Mouse (Mus musculus) ES-CJ7 (cell line): ENCODE data around the gene Ift43.

ENCODE experiments used
- DNase-seq: peaks from one replicate; pipeline ENCODE4 v3.0.0; 2011; ENCODE audit warnings: low read depth, low spot score

Ift43 gene

DNA sequence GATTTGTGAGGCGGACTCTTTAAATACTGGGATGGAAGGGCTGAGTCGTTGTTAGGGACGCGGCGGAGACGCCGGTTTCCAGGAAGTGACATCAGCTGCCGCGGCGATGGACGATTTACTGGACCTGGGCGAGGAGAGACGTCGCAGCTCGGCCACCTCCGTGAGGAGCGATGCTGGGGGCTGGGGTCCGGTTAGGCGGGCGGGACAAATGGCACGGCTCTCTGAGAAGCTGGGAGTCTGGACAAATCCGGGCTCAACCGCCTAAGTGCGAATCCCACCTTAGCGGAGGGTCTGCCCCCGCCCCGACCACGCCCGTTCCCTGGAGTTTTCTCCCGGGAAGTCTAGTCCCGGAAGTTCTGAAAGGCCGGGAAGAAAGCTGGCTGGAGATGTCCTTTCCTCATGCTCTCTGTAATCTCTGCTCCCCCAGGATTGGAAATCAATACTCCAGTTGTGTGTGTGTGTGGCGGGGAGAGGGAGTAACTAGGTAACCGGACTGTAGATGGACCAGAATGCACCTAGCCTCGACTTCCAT, at the start of gene Ift43:
Gene Ift43, plus strand, starts transcription at position 61 of the 532 bp plus-strand sequence.
- peak; percentile 69 for DNase-seq

GRCm38 (mm10) chr12:86035586-86035985, 46.8 kb upstream of the Ift43 start:
- no peak for DNase-seq

DNA sequence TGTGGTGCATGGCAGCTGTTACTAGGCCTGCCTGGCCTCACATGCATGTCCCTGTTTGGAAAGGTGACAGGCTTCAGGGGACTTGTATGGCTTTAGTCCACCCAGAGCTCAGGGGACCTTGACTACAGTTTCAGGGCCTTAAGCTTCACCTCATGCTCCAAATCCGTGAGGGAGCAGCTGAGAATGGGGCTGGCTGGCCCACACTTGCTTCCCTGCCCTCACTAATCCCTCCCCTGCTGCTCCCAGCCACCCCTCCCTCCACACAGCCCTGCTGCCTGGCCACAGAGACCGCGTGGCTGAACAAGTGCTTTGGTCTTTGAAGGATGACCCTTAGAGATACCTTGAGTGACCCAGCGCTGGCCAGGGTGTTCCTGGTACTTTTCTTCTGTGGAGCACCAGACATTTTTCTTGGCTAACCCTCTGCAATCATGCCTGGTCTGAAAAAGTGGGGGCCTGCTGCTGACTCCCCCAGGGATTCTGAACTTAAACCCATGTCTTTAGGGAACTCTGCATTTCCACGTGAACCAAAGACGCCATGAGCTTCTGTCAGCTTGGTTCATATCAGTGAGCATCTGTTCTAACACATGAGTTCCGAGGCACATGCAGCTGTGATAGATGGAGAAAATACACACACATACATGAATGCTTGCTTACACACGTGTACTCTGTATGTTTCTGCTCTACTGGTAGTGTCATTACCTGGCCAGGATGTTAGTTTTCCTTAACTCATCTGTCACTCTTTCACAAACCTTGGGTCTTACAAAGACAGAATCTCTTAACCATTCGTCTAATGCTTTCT, 45.8 kb upstream of the Ift43 start:
- no peak for DNase-seq

GRCm38 (mm10) chr12:86037235-86037921, 45.0 kb upstream of the Ift43 start:
- DNase-seq = no peak

DNA sequence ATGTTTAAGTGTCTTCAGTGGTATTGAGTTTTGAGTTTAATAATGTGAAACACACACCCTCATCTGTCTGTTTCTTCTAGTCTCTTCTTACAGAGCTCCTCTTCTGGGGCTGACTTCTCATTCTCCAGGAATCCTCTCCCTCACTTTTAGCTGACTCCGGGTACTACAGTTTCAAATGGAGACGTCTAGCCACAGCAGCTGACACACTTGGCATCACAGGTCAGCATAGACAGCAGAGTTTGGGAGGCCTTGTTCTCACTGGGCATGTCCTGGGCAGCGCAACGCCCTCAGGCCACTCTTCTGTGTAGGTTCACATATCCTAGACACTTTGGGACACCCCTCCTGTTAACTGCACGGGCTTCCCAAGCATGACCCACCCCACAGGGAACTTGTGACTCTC, 43.3 kb upstream of the Ift43 start:
- DNase-seq = no peak

DNA sequence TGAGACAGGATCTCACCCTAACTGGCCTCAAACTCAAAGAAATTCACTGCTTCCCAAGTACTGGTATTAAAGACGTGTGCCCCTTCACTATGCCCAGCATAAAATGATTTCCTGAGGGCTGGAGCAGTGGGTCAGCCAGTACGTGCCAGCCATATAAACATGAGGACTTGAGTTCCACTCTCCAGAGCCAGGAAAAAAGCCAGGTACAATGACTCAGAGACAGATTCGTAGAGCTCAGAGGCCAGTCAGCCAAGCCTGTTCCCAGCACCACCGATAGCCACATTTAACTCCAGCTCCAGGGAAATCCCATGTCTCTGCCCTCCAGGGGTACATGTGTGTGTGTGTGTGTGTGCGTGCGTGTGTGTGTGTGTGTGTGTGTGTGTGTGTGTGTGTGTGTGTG, 42.6 kb upstream of the Ift43 start:
- DNase-seq = no peak

DNA sequence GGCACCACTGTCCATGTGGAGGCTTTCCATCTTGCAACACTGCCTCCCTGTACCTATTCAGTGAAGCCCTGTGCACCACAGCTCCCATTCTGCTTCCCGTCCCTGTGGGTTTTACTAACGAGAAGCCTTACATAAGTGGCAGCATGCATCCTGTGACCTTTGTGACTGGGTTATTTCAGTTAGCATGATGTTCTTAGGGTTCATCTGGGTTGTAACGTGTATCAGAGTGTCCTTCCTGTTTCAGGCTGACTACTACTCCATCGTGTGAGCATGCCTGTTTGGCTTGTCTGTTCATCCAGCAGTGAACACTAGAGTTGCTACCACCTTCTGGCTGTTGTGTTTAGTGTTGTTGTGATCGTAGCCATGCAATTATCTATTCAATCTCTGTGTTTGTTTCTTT, 36.2 kb upstream of the Ift43 start:
- no peak for DNase-seq

- no peak for DNase-seq
Observed at GRCm38 (mm10) chr12:86046776-86047175, 35.6 kb upstream of the Ift43 start.

DNA sequence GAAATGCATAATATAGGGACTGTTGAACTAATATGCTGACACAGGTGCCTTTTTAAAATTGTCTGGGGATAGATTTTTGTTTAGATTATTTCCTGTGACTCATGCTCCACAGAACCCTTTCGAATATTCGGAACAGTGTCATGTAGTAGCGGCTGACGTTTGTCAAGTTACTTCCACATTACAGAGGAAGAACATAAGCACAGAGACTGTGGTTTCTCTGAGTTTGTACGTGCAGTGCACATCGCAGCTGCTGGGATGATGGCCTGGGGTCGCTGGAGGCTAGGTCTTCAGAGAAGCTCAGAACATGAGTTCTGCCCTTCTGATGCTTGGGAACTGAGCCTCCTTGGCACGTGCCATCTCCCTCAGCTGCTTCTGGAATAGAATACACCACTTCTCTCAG, 35.0 kb upstream of the Ift43 start:
- no peak for DNase-seq

- DNase-seq = no peak
Observed at GRCm38 (mm10) chr12:86049813-86050212, 32.5 kb upstream of the Ift43 start.

DNA sequence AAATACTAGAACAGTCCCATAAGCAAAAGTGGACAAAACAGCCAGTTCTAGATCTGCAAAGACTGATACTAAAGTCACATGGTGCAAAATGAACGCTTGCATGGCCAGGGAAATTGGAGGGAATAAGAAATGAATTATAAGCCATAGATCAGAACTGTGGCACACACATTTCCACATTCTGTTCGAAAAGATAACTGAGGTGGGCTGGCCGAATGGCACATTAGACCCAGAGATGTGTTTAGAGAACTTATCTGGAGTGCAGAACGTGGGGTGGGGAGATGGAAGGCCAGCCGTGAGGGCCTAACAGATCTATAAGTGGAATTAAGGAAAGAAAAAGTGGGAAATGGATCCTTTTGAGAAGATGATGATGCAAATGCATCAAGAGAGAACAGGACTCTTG, 30.9 kb upstream of the Ift43 start:
- no peak for DNase-seq

DNA sequence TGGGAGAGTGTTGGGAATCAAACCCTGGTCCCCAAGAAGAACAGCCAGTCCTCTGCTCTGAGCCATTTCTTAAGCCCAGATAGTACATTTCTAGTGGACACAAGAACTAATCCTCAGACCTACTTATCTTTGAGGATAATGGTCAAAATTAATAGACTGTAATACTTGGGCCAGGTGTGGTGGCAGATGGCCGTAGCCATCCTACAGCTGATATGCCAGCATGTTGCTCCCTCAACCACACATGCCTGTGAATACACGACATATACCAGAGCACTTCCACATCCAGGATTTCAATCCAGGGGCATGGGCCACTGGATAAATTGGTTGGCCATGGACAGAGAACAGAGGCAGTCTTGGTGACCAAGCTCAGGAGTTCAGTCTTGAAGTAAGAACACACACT, 27.0 kb upstream of the Ift43 start:
- no peak for DNase-seq

DNA sequence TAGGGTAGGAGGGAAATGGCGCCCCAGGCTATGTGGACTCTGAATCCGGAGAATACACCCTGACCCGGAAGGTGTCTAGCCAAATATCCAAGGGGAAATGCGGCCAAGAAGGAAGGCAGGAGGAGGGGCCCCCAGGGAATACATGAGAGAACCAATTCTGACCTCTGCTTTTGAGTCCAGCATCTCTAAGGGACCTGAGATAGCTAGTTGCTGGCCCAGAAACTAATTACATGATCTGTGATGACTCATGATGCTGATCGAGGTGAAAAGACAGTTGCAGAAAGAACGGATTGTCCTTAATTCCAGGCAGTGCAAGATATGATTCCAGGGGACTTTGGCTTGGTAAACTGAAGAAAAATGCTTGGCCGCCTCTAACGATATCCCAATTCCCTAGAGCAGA, 25.4 kb upstream of the Ift43 start:
- no peak for DNase-seq

- DNase-seq = no peak
Observed at GRCm38 (mm10) chr12:86057516-86057915, 24.8 kb upstream of the Ift43 start.

DNA sequence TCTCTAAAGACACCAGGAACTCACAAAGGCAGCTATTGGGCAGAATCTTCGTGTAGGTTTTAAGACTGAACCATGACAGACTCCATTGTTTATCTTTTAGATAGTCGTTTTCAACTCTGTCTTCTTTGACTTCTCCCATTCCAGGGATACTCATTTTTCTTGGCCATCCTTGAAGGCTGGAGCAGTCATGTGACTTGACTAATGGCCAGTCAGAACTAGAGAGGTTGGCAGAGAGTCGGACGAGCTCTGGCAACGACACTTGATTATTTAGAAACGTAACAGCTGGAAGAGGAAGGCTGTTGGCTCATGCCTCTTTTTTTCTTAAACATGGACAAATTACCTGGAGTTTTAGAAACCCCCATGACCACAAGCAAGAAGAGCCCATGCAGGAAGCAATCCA, 23.0 kb upstream of the Ift43 start:
- no peak for DNase-seq

GRCm38 (mm10) chr12:86064796-86065195, 17.5 kb upstream of the Ift43 start:
- DNase-seq = no peak

DNA sequence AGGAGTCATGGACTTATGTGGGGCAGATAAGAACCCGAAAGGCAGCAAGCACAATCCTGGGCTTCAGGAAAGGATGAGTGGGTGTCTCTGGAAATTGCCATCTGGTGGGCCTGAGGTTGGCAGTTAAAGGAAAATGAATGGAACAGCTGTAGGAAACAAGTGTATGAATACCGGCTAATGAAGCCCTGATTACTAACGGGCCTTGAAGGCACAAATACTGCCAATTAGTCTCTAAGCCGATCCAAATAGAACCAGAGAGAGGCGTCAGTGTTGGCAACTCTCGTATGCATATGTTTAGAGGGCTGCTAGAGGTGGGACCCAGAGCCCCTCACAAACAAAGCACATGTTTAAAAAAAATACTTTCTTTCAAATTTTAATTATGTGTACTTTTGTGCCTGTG, 10.9 kb upstream of the Ift43 start:
- no peak for DNase-seq

- no peak for DNase-seq
Observed at GRCm38 (mm10) chr12:86074681-86075080, 7.7 kb upstream of the Ift43 start.

DNA sequence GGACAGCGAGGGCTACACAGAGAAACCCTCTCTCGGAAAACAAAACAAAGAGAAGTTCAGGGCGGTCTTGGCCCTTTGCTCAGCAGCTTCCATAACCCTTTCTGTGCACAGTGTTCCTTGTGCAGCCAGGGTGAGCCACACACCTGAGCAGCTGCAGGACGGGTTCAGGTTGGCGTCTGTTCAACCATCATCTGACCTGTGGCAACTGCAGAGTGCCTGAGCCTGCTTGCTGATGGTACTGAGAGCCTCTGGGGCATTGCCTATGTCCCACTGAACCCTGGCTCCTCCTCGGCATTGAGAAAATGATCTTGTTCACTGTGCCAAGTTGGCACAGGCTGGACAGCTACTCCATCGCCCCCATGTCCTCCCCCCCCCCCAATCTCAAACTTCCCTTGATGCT, 7.0 kb upstream of the Ift43 start:
- DNase-seq = no peak

DNA sequence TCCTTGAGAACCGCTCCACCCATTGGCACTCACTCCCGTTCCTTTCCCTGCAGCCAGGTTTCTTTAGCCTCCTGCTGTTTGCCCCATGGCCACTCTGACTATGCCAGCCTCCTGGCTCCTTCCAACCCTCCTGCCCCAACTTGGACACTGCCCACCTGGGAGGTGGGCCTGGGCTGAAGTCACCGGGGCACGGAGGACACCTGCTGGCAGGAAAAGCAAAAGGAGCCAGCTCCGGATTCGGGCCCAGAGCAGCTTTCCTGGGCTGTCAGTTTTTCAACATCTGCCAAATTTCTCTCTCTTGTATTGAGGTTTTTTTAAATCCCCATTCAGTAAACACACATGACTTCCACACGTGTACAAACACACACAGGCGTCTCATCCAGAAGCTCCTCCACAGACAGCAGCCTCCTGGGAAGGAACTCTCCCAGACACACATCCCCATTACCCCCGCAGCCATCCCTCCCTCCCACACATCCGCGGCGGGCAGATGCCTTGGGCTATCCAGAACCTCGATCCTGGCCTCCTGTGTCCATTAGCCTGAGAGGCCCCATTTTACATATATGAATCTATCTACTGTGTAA, 5.9 kb upstream of the Ift43 start:
- DNase-seq = no peak

DNA sequence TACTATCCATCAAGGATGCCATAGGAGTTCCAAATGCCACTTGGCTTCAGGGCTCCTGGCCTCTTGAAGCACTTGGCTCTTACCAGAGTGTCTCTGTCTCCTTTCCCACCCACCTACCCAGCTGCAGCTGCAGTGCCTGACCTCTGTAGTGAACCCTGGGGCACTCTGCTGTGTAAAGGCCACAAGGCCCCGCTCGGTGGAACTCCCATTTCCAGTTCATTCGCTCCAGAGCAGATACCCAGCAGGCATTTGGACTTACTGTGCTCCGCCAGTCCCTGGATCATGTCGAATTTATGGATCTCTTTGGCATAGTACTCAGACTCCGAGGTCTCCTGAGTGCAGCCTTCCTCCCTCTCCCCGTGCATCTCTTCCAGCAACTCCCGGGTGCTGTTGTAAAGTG, 5.0 kb upstream of the Ift43 start:
- DNase-seq = no peak

DNA sequence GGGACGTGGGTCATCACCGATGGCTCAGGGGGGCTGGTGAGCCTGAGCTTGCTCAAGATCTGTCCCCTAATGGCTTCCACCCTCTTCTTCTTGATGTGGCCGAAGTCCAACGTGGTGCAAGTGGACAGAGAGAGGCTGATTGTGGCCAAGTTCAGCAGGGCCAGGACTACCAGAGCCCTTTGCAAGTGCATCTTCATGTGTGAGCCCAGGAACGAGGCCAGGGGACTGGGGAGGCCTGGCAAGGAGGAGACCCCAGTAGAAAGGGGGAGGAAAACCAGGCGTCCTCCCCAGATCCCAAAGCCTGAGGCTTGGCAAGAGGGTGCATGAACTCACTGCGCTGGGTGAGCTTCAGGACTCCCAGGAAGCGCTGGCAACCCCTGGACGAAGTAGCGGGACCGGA, 4.6 kb upstream of the Ift43 start:
- no peak for DNase-seq

GRCm38 (mm10) chr12:86078176-86078552, 4.2 kb upstream of the Ift43 start:
- DNase-seq = no peak
